Mouse (Mus musculus): Measurements from ENCODE around the gene Tlk2. TPM values are rescaled to one million over a fixed set of nuclear protein-coding genes. Genes with fewer than 3 reads are reported as not detected.

Gene Tlk2
- polyA plus RNA-seq, 1 experiment from 2014 or later = 21.5 TPM

DNA sequence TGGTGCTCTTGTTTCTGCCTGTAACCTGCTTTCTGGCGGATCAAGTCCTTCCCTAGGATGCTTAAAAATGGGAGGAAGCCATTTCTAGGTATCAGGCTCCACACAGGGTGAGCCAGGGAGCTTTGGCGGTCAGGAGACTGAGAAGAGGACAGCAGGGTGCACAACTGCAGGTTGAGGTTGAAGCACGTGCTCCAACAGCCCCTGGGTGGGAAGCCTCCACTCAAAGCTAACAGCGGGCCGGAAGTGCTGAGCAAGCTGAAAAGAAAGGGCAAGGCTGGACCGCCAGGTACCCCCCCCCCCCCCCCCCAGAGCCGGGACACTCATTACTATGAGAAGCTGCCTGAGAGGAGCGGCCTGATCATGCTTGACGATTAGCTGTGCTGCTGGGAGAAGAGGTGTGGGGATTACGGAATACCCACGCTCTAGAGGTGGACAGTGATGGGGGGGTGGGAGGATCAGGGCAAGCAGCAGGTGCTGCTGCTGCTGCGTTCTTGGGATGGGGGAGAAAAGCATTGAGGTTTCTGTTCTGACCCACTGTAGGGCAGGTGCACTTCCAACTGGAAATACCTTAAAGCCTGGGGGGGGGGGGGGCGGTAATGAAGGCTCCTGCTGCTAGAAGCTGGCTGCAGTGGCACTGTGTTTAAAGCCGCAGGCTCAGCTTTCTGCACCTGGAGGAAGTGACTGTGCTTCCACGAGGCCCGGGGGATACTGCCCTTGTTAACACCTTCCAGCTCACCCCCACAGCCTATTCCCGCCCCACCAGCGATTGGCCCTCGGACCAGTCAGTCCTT is 27.2 kb upstream of the Tlk2 start:
- peaks cover 28% of the 10 kb centered on the region for H3K4me1 ChIP-seq
- WGBS = 12% methylated on average over 18 of the region's 19 CpGs
- no peak overlapping the region for H3K27ac ChIP-seq
- no peak overlapping the region for H3K9ac ChIP-seq
- H3K4me3 ChIP-seq = no peak overlapping the region
- peaks cover 24% of the 10 kb centered on the region for H3K27me3 ChIP-seq
- H3K36me3 ChIP-seq = no peaks in the 10 kb centered on the region
- H3K4me2 ChIP-seq (replicated peaks) = peak overlapping the region; percentile 44
- no peaks in the 10 kb centered on the region for H3K9me3 ChIP-seq
- peak; percentile 76 for ATAC-seq (ENCODE audit: low FRiP score, low read depth)

DNA sequence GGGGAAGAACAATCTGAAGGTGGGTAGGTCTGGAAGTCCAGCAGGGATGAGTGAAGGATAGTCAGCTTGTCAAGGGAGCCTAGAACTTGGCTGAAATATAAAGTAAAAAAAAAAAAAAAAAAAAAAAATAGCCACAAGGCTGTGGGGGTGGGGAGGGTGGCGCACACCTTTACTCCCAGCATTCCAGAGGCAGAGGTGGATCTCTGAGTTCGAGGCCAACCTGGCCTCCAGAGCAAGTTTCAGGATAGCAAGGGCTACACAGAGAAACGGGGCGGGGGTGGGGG is 26.6 kb upstream of the Tlk2 start:
- no peak for ATAC-seq (ENCODE audit: low FRiP score, low read depth)
- no peaks in the 10 kb centered on the region for H3K36me3 ChIP-seq
- H3K4me1 ChIP-seq = peaks cover 28% of the 10 kb centered on the region
- no peak overlapping the region for H3K9ac ChIP-seq
- peaks cover 29% of the 10 kb centered on the region for H3K27me3 ChIP-seq
- H3K4me2 ChIP-seq (replicated peaks) = peak overlapping the region; percentile 44
- H3K9me3 ChIP-seq = 0 out of 2 replicates have a peak, but pooled peaks cover 2% of the 10 kb centered on the region
- H3K4me3 ChIP-seq = no peak overlapping the region
- H3K27ac ChIP-seq = no peak overlapping the region
- 79% methylated on average over 2 of the region's 4 CpGs for WGBS

DNA sequence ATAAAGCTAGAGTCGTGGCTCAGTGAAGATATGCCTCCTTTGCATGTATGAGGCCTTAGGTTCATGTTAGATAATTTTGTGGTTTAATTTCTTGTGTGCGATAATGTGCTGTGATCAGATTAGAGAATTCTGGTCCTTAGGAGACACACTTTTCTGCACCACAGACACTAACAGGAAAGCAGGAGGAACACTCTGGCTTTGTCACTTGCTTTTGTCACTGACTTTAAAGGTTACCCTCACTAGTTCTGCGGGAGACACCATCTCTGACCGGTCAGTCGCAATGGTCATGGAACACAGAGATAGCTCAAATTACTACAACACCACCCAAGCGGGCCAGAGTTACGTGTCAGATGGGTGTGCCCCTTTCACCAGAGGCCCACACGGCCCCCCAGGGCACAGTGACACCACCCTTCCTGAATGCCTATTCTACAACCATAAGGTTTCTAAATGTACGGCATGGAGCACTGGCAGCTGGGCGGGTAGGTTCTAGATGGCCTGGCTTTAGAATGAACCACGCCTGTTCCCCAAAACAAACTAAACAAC is 26.2 kb upstream of the Tlk2 start:
- Histone ChIP-seq H3K27me3 (peaks cover 31% of the 10 kb centered on the region), H3K4me3 (no peak overlapping the region), H3K36me3 (no peaks in the 10 kb centered on the region), H3K9me3 (0 out of 2 replicates have a peak, but pooled peaks cover 3% of the 10 kb centered on the region), H3K4me1 (peaks cover 28% of the 10 kb centered on the region), H3K27ac (no peak overlapping the region), H3K9ac (no peak overlapping the region), H3K4me2 (replicated peaks) (no peak overlapping the region)
- no peak for ATAC-seq (ENCODE audit: low FRiP score, low read depth)
- WGBS = 55% methylated on average over 11 of the region's 11 CpGs

DNA sequence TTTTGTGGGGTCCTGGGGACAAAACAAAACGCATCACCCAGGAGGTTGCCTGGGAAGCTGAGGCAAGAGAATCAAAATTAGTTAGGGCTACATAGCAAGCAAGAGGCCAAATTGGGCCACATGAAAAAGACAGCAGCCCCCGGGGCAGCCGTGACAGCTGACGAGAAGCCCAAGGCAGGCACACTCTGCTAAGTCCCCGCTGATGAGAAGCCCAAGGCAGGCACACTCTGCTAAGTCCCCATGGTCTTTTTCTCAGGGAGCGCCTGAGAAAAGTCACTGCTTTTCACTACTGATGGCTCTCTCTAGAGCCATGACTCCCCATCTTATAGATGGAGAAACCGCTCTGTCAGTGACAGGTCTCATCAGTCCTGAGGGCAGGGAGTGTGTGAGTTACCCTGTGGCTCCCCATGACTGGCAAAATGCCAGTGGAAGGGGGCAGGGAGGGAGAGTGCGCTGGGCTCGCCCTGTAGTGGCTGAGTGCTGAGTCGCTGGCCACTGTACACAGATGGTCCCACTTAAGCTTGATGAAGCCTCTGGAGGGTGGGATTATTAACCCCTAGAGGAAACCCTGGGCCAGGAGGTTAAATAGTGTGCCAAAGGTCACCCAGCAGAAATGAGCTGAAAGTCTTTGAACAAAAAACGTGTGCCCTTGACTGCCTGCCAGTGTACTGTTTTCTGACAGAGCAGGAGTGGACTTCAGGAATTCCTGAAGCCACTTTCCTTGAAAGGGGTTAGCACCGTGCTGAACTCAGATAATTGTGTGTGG is 25.4 kb upstream of the Tlk2 start:
- Histone ChIP-seq H3K4me1 (peaks cover 28% of the 10 kb centered on the region), H3K9me3 (0 out of 2 replicates have a peak, but pooled peaks cover 3% of the 10 kb centered on the region), H3K27ac (no peak overlapping the region), H3K4me3 (no peak overlapping the region), H3K27me3 (peaks cover 33% of the 10 kb centered on the region), H3K4me2 (replicated peaks) (0 out of 2 replicates have a peak overlapping the region, but pooled peaks have one; percentile 14), H3K36me3 (no peaks in the 10 kb centered on the region), H3K9ac (no peak overlapping the region; the same call in 1 of the 2 replicates)
- peak; percentile 68 for ATAC-seq (ENCODE audit: low FRiP score, low read depth)
- 10% methylated on average over 12 of the region's 12 CpGs for WGBS

DNA sequence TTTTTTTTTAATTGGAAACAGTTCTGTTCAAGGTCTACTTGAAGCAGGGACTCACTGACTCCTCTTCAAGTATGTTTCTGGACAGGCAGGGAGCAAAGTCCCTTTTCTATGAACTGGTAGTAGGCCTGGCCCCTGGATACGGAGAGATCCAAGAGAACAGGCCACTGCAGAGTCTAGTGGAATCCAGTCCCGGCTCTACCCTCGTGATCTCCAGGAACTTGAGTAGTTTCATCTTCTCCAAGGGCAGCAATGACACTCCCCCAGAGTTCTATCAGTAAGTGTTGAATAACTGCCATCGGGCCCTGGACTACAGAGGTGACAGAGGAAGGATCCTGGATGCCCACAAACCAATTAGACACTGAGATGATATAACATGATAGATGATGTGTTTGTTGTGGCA is 22.7 kb upstream of the Tlk2 start:
- Histone ChIP-seq H3K4me1 (peaks cover 27% of the 10 kb centered on the region), H3K27ac (no peak overlapping the region), H3K4me2 (replicated peaks) (no peak overlapping the region), H3K9ac (no peak overlapping the region), H3K4me3 (no peak overlapping the region), H3K36me3 (no peaks in the 10 kb centered on the region), H3K27me3 (peaks cover 25% of the 10 kb centered on the region), H3K9me3 (0 out of 2 replicates have a peak, but pooled peaks cover 3% of the 10 kb centered on the region)
- WGBS = 48% methylated on average over 4 of the region's 4 CpGs
- no peak for ATAC-seq (ENCODE audit: low FRiP score, low read depth)

DNA sequence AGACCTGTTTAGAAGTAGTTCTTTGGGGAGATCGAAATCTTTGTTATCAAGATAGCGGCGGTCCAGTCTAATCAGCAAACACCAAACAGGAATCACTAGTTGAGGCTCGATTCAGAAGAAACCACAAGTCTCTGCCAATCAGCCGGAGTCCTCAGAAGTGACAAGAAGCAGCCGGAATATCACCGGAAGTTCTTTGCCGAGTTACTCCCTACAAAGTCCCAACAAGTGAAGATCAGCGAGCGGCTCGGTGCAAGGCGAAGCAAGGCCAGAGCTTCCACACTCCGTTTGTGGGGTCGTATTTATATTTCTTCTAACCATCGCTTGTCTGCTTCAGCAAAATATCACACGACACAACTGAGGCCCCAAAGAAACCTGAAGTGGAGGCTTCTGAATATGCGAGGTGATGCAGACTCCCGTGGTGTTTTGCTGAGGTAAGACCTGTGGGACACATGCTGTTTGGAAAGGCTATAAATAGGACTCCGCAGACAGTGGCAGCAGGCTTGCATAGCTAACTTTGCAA is 21.8 kb upstream of the Tlk2 start:
- Histone ChIP-seq H3K27ac (no peak overlapping the region), H3K4me1 (peaks cover 18% of the 10 kb centered on the region), H3K4me3 (no peak overlapping the region), H3K9ac (no peak overlapping the region), H3K9me3 (0 out of 2 replicates have a peak, but pooled peaks cover 3% of the 10 kb centered on the region), H3K4me2 (replicated peaks) (no peak overlapping the region), H3K36me3 (no peaks in the 10 kb centered on the region), H3K27me3 (peaks cover 22% of the 10 kb centered on the region)
- ATAC-seq (ENCODE audit: low FRiP score, low read depth) = no peak
- 83% methylated on average over 19 of the region's 19 CpGs for WGBS

DNA sequence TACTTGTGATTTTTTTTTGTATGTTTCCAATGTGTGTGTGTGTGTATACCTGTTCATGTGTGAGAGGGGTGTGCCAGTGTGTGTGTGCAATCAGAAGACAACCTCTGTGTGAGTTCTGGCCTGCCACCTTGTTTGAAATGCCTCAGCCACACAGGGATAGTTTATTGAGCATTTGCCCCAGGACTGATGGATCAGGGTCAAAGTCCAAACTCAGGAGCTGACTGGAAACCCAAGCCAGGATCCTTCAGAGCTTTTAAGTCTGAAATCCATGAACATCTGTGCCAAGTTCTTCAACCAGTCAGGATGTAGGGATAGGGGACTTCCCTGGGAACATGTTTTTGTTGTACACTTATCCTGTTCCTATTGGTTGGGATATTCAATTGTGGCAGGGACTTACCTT is 20.6 kb upstream of the Tlk2 start:
- Histone ChIP-seq H3K27ac (no peak overlapping the region), H3K4me1 (peaks cover 10% of the 10 kb centered on the region), H3K9me3 (peaks cover 10% of the 10 kb centered on the region; the same call in 1 of the 2 replicates), H3K36me3 (no peaks in the 10 kb centered on the region), H3K4me2 (replicated peaks) (no peak overlapping the region), H3K4me3 (no peak overlapping the region), H3K9ac (no peak overlapping the region), H3K27me3 (peaks cover 20% of the 10 kb centered on the region)
- ATAC-seq (ENCODE audit: low FRiP score, low read depth) = no peak

DNA sequence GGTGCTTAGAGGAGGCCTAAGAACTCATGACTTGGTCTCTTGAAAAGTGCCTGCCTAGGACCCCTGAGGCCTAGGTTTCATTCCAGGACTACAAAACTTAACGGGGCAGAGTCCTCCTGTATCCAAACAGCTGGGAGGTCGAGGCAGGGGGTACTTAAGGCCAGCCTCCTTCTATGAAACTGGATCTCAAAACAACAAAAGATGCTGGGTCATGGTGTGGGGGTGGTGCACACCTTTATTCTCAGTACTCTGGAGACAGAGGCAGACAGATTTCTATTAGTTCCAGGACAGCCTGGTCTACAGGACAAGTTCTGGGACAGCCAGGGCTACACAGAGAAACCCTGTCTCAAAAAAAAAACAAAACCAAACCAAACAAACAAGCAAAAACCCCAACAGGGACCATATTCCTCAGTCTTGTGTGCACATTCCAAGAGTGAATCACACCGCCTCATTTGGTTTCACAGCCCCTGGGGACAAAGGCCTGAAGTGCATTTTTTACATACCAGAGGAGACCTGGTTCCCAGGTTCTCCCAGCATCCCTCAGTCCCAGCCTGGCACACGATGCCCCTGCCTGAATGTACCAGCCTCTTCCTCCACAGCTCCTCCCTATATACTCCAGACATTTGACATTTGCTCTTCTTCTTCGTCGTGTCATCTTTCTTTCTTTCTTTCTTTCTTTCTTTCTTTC is 18.8 kb upstream of the Tlk2 start:
- no peak overlapping the region for H3K9ac ChIP-seq
- WGBS = 51% methylated on average over 6 of the region's 6 CpGs

DNA sequence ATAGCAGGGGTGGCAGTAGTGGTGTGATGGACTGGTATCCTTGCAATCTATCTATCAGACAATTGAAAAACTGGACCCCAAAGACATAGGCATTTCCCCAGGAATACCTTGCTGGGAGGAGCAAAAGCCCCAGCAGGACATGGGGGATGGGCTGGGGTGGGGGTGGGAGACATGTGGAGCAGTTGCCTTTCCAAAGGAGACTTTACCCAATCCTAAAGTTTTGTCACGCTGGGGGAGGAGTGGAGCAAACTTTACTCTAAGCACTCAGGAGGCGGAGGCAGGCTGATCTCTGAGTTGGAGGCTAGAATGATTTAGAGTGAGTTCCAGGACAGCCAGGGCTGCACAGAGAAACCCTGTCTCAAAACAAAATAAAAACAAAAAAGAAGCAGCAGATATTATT is 17.2 kb upstream of the Tlk2 start:
- Histone ChIP-seq H3K9ac (no peak overlapping the region), H3K4me1 (no peaks in the 10 kb centered on the region), H3K36me3 (0 out of 2 replicates have a peak, but pooled peaks cover 4% of the 10 kb centered on the region)

More for the DNA sequence above, 18.8 kb upstream of the Tlk2 start:
- H3K4me1 ChIP-seq = no peaks in the 10 kb centered on the region
- H3K4me2 ChIP-seq (replicated peaks) = no peak overlapping the region
- H3K9me3 ChIP-seq = peaks cover 21% of the 10 kb centered on the region
- no peaks in the 10 kb centered on the region for H3K36me3 ChIP-seq
- H3K4me3 ChIP-seq = no peak overlapping the region
- no peak for ATAC-seq (ENCODE audit: low FRiP score, low read depth)
- peaks cover 16% of the 10 kb centered on the region; the same call in 1 of the 2 replicates for H3K27me3 ChIP-seq
- H3K27ac ChIP-seq = no peak overlapping the region

DNA sequence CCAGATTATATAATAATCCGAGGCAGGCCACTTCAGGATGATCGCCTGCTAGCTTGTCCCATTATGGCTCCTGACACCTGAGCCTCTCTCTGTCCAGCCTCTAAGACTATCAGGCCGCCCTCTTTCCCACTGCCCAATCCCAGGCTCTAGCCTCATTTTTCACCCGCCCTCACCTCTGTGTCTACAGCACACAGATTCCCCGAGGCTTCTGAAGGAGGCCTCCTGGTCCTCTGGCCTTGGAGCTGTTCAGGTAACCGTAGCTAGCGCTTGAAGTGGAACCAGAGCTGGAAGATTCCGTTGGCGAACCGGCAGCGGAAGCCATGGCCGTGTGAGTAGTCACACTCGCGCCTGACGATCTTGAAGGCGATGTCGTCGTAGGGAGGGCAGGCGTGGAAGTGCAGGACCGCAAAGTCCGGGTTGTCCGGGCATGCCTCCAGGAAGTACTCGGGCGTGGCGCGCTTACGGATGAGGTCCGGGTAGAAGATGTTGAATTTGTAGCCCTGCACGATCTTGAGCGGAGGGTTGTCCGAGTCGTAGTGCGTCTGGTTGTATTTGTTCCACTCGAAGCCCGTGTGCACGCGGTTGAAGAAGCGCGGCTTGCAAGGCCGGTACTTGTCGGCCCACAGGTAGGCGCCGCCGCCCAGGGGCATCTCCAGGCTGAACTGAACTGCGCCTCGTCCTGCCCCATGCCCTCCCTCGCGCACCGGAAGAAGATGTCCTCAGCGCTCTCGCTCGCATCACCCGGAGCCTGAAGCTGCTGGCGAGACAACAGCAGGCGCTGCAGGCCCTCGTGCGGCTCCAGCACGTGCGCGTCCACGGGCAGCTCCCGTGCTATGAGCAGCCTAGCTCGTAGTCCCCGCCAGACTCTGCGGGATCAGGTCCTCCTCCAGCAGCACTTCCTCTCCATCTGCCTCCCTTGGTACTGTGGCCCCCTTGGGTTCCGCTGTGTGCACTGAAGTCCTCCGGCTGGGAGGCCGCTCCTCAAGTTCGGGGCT is 13.8 kb upstream of the Tlk2 start:
- H3K9me3 ChIP-seq = peaks cover 28% of the 10 kb centered on the region
- 0 out of 2 replicates have a peak, but pooled peaks cover 4% of the 10 kb centered on the region for H3K36me3 ChIP-seq
- no peak overlapping the region for H3K4me2 ChIP-seq (replicated peaks)
- no peak overlapping the region for H3K9ac ChIP-seq
- no peak overlapping the region for H3K27ac ChIP-seq
- peaks cover 7% of the 10 kb centered on the region for H3K27me3 ChIP-seq
- WGBS = 83% methylated on average over 69 of the region's 69 CpGs
- H3K4me3 ChIP-seq = no peak overlapping the region
- ATAC-seq (ENCODE audit: low FRiP score, low read depth) = no peak
- H3K4me1 ChIP-seq = no peaks in the 10 kb centered on the region

More for the DNA sequence above, 17.2 kb upstream of the Tlk2 start:
- Histone ChIP-seq H3K27ac (no peak overlapping the region), H3K4me2 (replicated peaks) (no peak overlapping the region), H3K9me3 (peaks cover 30% of the 10 kb centered on the region), H3K4me3 (no peak overlapping the region), H3K27me3 (peaks cover 16% of the 10 kb centered on the region)
- ATAC-seq (ENCODE audit: low FRiP score, low read depth) = no peak
- 90% methylated on average over 2 of the region's 2 CpGs for WGBS

DNA sequence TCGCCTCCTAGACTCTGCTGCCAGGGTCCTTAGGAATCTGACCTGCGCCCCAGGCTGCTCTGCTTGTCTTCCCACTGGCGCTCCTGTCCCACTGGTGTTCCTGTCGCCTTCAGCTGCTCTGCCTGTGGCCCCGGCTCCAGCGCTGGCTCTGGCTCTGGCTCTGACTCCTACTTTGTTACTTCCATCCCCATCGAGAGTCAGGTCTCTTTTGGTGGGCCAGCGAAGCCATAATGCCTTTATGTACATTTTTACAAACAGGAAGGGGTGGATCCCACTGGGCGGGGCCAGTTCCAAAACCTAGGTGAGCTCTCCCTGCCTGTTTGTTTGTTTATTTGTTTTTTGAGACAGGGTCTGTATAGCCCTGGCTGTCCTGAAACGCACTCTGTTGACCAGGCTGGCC is 11.8 kb upstream of the Tlk2 start:
- 94% methylated on average over 10 of the region's 10 CpGs for WGBS

More for the DNA sequence above, 11.8 kb upstream of the Tlk2 start:
- H3K4me2 ChIP-seq (replicated peaks) = no peak overlapping the region
- no peak overlapping the region for H3K9ac ChIP-seq
- H3K36me3 ChIP-seq = 0 out of 2 replicates have a peak, but pooled peaks cover 4% of the 10 kb centered on the region
- peaks cover 7% of the 10 kb centered on the region for H3K27me3 ChIP-seq
- H3K27ac ChIP-seq = no peak overlapping the region
- no peaks in the 10 kb centered on the region for H3K4me1 ChIP-seq
- H3K9me3 ChIP-seq = peaks cover 28% of the 10 kb centered on the region
- no peak for ATAC-seq (ENCODE audit: low FRiP score, low read depth)
- H3K4me3 ChIP-seq = no peak overlapping the region
